Mouse (Mus musculus) thymus, postnatal 14 days (tissue): ENCODE results near the gene Rhox3a2.
"Not testable (repeated sequence)": the region's sequence is repeated elsewhere in the genome, so short reads cannot be mapped to it uniquely, and the experiment has no call there.

Experiments used
- DNase-seq: peaks from one replicate; pipeline ENCODE4 v3.0.0; 2021

Rhox3a2 gene

GRCm38 (mm10) chrX:37379728-37380127 lies at the start of gene Rhox3a2:
Rhox3a2 (plus strand) TSS chrX:37380028.
- DNase-seq, result not testable (repeated sequence)

- DNase-seq, result not testable (repeated sequence)
Measured at GRCm38 (mm10) chrX:37390548-37390947, 10.7 kb downstream of the Rhox3a2 start, which contains the start of gene Rhox4a2. Rhox4a2 (plus strand) TSS chrX:37390848.

DNA sequence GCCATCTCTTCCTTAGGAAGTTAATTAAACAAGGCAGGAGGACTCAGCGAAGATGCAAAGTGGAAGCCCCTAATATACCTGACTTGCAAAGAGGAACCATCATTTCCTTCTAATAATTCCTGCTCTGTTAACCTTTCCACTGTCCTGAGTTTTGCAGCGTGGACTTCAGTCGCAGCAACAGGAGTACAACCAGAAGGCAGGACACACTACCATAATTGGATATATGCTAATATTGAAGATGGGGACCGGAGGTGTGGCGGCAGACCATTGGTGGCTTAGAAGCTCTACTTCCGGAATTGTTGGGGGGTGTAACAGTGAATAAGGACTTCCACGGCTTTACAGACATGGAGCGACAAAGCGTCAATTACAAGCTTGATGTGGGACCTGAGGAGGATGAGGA lies 31.9 kb downstream of the Rhox3a2 start, which contains the start of gene Rhox2b:
Gene Rhox2b (plus strand): TSS at position 301 of the 400 bp plus-strand sequence.
- not testable (repeated sequence) for DNase-seq

GRCm38 (mm10) chrX:37432194-37432593 lies 52.4 kb downstream of the Rhox3a2 start, which contains the start of gene Rhox4b:
Rhox4b (plus strand) TSS chrX:37432494.
- DNase-seq, result not testable (repeated sequence)
